ENCODE assay signal across 9 mouse cellular contexts in genomic region chr17:47371451-47371850, GRCm38 (mm10). TPM values are rescaled to one million over a fixed set of nuclear protein-coding genes. Genes with fewer than 3 reads are reported as not detected.
DNase-seq lines count a peak whose midpoint lies in the region; ATAC-seq and TF ChIP-seq lines count a peak whose summit lies in the region.
"Had no signal": no experiment of that assay in that cellular context is flagged by ENCODE, and none has a peak within 500 bp of the region (broad histone marks: within the 10 kb centered on the region; RNA-seq: fewer than 3 reads in every experiment).

No protein-coding gene starts in this region.

- TF ChIP-seq POLR2A in CH12.LX (IDR thresholded peaks at IDR 0.05; ENCODE audit: low read depth, low read length) = no peak

- ATAC-seq in heart, postnatal 0 days (ENCODE audit: insufficient read depth, low read depth) = peak; percentile 54
- ATAC-seq in neutrophil, adult 5-6 weeks (ENCODE audit: extremely low read depth, insufficient number of reproducible peaks, low FRiP score, poor library complexity, severe bottlenecking) = peak; percentile 65

- TF ChIP-seq CTCF in CH12.LX (conservative IDR thresholded peaks at IDR 0.05 in 1 of 2, IDR thresholded peaks at IDR 0.05 in 1 of 2; ENCODE audit: low read depth in 2 of 2, low read length in 2 of 2) = peak; percentile 84 to 94; a peak in 3 of 4 replicates
- peak; percentile 87 for TF ChIP-seq CTCF in heart, postnatal 0 days (IDR thresholded peaks at IDR 0.05; ENCODE audit: low read depth)

- H3K27ac ChIP-seq in CH12.LX (ENCODE audit: insufficient read depth, low read depth) = no peak overlapping the region
- H3K27ac ChIP-seq in heart, postnatal 0 days (ENCODE audit: low read depth) = no peak overlapping the region
- H3K27ac ChIP-seq: limb, embryonic 13.5 days had no signal

- no peak overlapping the region for H3K4me2 ChIP-seq in CH12.LX (ENCODE audit: insufficient read depth, low read depth, poor library complexity, severe bottlenecking)
- H3K4me2 ChIP-seq in heart, postnatal 0 days (ENCODE audit: low read depth, low read length) = no peak overlapping the region
- H3K4me2 ChIP-seq: limb, embryonic 13.5 days had no signal

- no peak overlapping the region for H3K9ac ChIP-seq in CH12.LX (ENCODE audit: insufficient read depth, low read depth)
- no peak overlapping the region for H3K9ac ChIP-seq in heart, postnatal 0 days (replicated peaks; ENCODE audit: low read depth, low read length)
- H3K9ac ChIP-seq: limb, embryonic 13.5 days had no signal

- TF ChIP-seq EP300 in CH12.LX (IDR thresholded peaks at IDR 0.05; ENCODE audit: low read length) = no peak
- TF ChIP-seq EP300 in heart, postnatal 0 days (IDR thresholded peaks at IDR 0.05; ENCODE audit: low read depth) = no peak

- peak; percentile 63 for TF ChIP-seq RAD21 in CH12.LX (IDR thresholded peaks at IDR 0.05; ENCODE audit: low read depth, low read length)

- 9% methylated on average over 4 of the region's 4 CpGs for WGBS in heart, postnatal 0 days

- peaks cover 12% of the 10 kb centered on the region for H3K79me2 ChIP-seq in CH12.LX (replicated peaks; ENCODE audit: control insufficient read depth, extremely low read depth, insufficient read depth, poor library complexity, severe bottlenecking)

- in situ Hi-C loops in CH12.LX (cut with MboI; ENCODE audit: low pct_ligation_motif_present, low pct_unique_long_range_greater_than_20kb, low sequenced_read_pairs) = no loop called here

- DNase-seq in CH12.LX (ENCODE audit: extremely low read depth) = peak; percentile 86
- DNase-seq in T-cell, adult 2 months (ENCODE audit: low spot score) = peak; percentile 71
- peak; percentile 87 for DNase-seq in embryo, embryonic 10 days (ENCODE audit: low spot score)
- peak; percentile 66 for DNase-seq in heart, postnatal 0 days (ENCODE audit: low spot score)
- peak; percentile 76 to 81 for DNase-seq in kidney, postnatal 4 days
- DNase-seq in lung, adult 18-20 months = peak; percentile 26 to 60
- DNase-seq in urinary bladder, postnatal 4 days (ENCODE audit: low spot score in 2 of 2) = peak; percentile 34 to 71

- no peaks in the 10 kb centered on the region for H3K27me3 ChIP-seq in CH12.LX (replicated peaks)
- H3K27me3 ChIP-seq in heart, postnatal 0 days (ENCODE audit: control insufficient read depth, insufficient read depth, low read length) = 0 out of 2 replicates have a peak, but pooled peaks cover 4% of the 10 kb centered on the region
- H3K27me3 ChIP-seq: limb, embryonic 13.5 days had no signal

- H3K36me3 ChIP-seq in CH12.LX (replicated peaks in 1 of 2; ENCODE audit: control insufficient read depth in 1 of 2, insufficient read depth in 1 of 2, low read length in 1 of 2) = peaks cover 36 to 54% of the 10 kb centered on the region in 2 experiments
- H3K36me3 ChIP-seq in heart, postnatal 0 days (replicated peaks; ENCODE audit: control insufficient read depth, insufficient read depth, low read length) = peaks cover 40% of the 10 kb centered on the region

- no peak overlapping the region for H3K4me3 ChIP-seq in CH12.LX (replicated peaks in 1 of 3; ENCODE audit: low read depth in 2 of 3, low read length in 2 of 3, poor library complexity in 1 of 3)
- no peak overlapping the region for H3K4me3 ChIP-seq in heart, postnatal 0 days (ENCODE audit: low read depth, low read length)
- H3K4me3 ChIP-seq: limb, embryonic 13.5 days had no signal

- H3K4me1 ChIP-seq in CH12.LX (ENCODE audit: control insufficient read depth in 1 of 2, insufficient read depth in 2 of 2) = peaks cover 4 to 23% of the 10 kb centered on the region in 2 experiments; a peak in 3 of 4 replicates
- H3K4me1 ChIP-seq in heart, postnatal 0 days (ENCODE audit: control insufficient read depth, insufficient read depth) = peaks cover 6% of the 10 kb centered on the region

- dilution Hi-C loops in CH12.LX (cut with MboI; ENCODE audit: extremely low pct_ligation_motif_present, extremely low pct_unique_long_range_greater_than_20kb, low sequenced_read_pairs) = no loop called here

- H3K9me3 ChIP-seq in CH12.LX (replicated peaks; ENCODE audit: low read length) = no peaks in the 10 kb centered on the region
- H3K9me3 ChIP-seq in heart, postnatal 0 days (replicated peaks; ENCODE audit: control insufficient read depth, low read length) = no peaks in the 10 kb centered on the region
- H3K9me3 ChIP-seq: limb, embryonic 13.5 days had no signal

TF ChIP-seq in CH12.LX, 34 proteins besides CTCF, POLR2A, EP300 and RAD21:
- peak; percentile 40; the same call in 1 of the 2 replicates for TF ChIP-seq MYC (IDR thresholded peaks at IDR 0.05; ENCODE audit: low read depth, low read length)
- TF ChIP-seq JUND (conservative IDR thresholded peaks at IDR 0.05; ENCODE audit: low read depth, low read length) = no peak
- TF ChIP-seq E2F4 (IDR thresholded peaks at IDR 0.05; ENCODE audit: insufficient replicate concordance, low read depth, low read length) = no peak
- 0 out of 2 replicates have a peak, but pooled peaks have one; percentile 23 for TF ChIP-seq HCFC1 (IDR thresholded peaks at IDR 0.05; ENCODE audit: low read depth, low read length)

RNA-seq across cellular contexts. Expression of gene Mrps10, which starts 2.8 kb away (rescaled TPM):
- total RNA-seq in CH12.LX (2012; rRNA removed) (86.8 and 90.3 TPM in 2 replicates), CH12.LX (2014; rRNA removed) (57.7 and 58.6 TPM in 2 replicates)
- 114 and 124 TPM in 2 replicates for polyA plus RNA-seq in CH12.LX (2012; ENCODE audit: insufficient read length, low read depth)
- 28.5 and 34.9 TPM in 2 replicates for total RNA-seq in heart, postnatal 0 days (2014; rRNA removed; ENCODE audit: low replicate concordance)
- polyA plus RNA-seq in heart, postnatal 0 days (2015; fragmentation: Nextera tagmentation; extraction: Ambion mirVana) = 81.7 and 87.3 TPM in 2 replicates
- total RNA-seq in neutrophil, adult 5-6 weeks (2017) = 20.6 and 29.4 TPM in 2 replicates

RNA-seq across cellular contexts. Expression of gene Guca1b, which starts 13.7 kb away (rescaled TPM):
- total RNA-seq in CH12.LX (2012; rRNA removed) = 0.59 and 0.92 TPM in 2 replicates
- 0.46 and 0.62 TPM in 2 replicates for total RNA-seq in CH12.LX (2014; rRNA removed)
- 1.6 and 1.7 TPM in 2 replicates for polyA plus RNA-seq in CH12.LX (2012; ENCODE audit: insufficient read length, low read depth)
- not detected in 2 replicates for total RNA-seq in heart, postnatal 0 days (2014; rRNA removed; ENCODE audit: low replicate concordance)
- polyA plus RNA-seq in heart, postnatal 0 days (2015; fragmentation: Nextera tagmentation; extraction: Ambion mirVana) = 0.32 and 0.38 TPM in 2 replicates
- 1.7 TPM in 2 replicates for total RNA-seq in neutrophil, adult 5-6 weeks (2017)

RNA-seq across cellular contexts. Expression of gene Guca1a, which starts 28.9 kb away (rescaled TPM):
- total RNA-seq in CH12.LX (2012; rRNA removed) (1.8 and 5.2 TPM in 2 replicates), CH12.LX (2014; rRNA removed) (2.4 and 3.2 TPM in 2 replicates)
- polyA plus RNA-seq in CH12.LX (2012; ENCODE audit: insufficient read length, low read depth) = 2.1 TPM in 2 replicates
- total RNA-seq in heart, postnatal 0 days (2014; rRNA removed; ENCODE audit: low replicate concordance) = not detected in 2 replicates
- polyA plus RNA-seq in heart, postnatal 0 days (2015; fragmentation: Nextera tagmentation; extraction: Ambion mirVana) = 0.86 and 1.0 TPM in 2 replicates
- total RNA-seq in neutrophil, adult 5-6 weeks (2017) = not detected in 2 replicates
